Mouse (Mus musculus): ENCODE measurements around the gene Eif3k. TPM values are rescaled to one million over a fixed set of nuclear protein-coding genes. Genes with fewer than 3 reads are reported as not detected.

Gene Eif3k
- polyA plus RNA-seq (2016; fragmentation: Nextera tagmentation; extraction: Ambion mirVana) = 314 and 342 TPM in 2 replicates

GRCm38 (mm10) chr7:28981651-28982273, at the start of gene Eif3k, which contains the start of gene Map4k1:
Gene Eif3k (minus strand): TSS chr7:28981864.
Gene Map4k1 (plus strand): TSS chr7:28982050.
- Histone ChIP-seq H3K9me3 (no peaks in the 10 kb centered on the region), H3K4me3 (replicated peaks) (peak within 1 kb of the TSS; percentile 70), H3K27me3 (no peaks in the 10 kb centered on the region), H3K4me1 (peaks cover 21% of the 10 kb centered on the region), H3K36me3 (replicated peaks) (peaks cover 27% of the 10 kb centered on the region), H3K9ac (peak within 1 kb of the TSS; percentile 72), H3K4me2 (peak within 1 kb of the TSS; percentile 90), H3K27ac (peak within 1 kb of the TSS; percentile 83)
- under 1% methylated on average over 36 of the region's 36 CpGs for WGBS
- ATAC-seq (ENCODE audit: low FRiP score) = peak; percentile 97

DNA sequence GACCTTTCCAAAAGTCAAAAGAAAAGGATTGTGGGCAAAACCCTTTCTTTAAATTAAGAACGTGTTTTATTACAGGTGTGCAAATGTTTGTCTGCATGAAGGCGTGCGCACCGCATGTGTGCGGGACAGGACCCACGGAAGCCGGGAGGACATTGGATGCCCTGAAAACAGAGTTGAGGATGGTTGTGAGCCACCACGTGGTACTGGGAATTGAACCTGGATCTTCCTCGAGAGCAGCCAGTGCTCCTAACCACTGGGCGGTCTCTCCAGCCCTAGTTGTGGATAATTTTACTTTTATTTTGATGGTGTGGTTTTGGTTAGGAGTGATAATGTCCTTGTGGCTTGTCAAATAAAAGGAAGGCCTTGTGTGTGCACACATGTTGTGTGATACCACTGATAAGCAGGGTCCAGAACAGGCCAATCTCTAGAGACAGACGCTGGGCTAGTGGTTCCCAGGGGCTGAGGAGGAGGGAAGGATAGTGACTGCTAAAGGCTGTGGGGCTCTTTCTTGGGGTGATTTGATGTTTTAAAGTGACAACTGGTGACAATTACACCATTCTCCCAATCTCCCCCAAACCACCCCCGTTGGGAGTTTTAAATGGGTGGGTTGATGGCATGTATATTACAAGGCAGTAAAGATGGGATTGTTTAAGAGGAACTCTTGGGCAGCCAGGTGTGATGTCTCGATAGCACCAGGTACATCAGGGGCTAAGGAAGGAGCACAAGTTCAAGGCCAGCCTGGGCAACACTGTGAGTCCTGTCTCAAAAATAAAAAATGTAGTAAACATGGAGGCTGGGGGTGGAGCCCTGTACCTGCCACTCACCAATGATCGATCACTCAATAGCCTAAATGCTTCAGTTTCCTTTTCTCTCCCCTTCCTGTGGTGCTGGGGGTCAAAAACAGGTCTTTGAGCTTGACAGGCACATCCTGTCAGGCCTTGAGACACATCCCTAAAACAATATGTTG, 48.3 kb upstream of the Eif3k start:
- H3K4me2 ChIP-seq = no peak overlapping the region
- no peaks in the 10 kb centered on the region for H3K4me1 ChIP-seq
- H3K27me3 ChIP-seq = no peaks in the 10 kb centered on the region
- no peaks in the 10 kb centered on the region for H3K9me3 ChIP-seq
- no peak overlapping the region for H3K27ac ChIP-seq
- no peaks in the 10 kb centered on the region for H3K36me3 ChIP-seq (replicated peaks)
- ATAC-seq (ENCODE audit: low FRiP score) = no peak
- no peak overlapping the region for H3K9ac ChIP-seq
- WGBS = 91% methylated on average over 14 of the region's 14 CpGs
- no peak overlapping the region for H3K4me3 ChIP-seq (replicated peaks)

DNA sequence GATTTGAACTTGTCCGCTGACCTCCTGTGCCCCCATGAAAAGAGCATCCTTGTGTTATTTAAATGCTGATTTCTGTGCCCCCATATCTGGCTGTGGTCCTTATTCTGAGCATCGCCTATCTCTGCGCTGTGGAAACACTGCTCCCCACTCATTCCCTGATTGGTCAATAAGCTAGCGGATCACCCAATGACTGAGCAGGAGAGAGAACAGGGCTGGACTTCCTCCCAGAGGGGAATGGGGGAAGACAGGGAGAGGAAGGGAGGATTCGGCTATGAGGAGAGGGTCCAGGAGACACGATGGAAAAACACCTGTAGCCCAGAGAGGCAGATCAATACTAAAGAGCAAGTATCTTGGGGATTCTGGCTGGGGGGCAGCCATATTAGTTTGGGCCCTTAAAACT, 47.1 kb upstream of the Eif3k start:
- H3K36me3 ChIP-seq (replicated peaks) = no peaks in the 10 kb centered on the region
- no peaks in the 10 kb centered on the region for H3K27me3 ChIP-seq
- no peaks in the 10 kb centered on the region for H3K4me1 ChIP-seq
- H3K9me3 ChIP-seq = no peaks in the 10 kb centered on the region
- H3K4me3 ChIP-seq (replicated peaks) = no peak overlapping the region
- no peak overlapping the region for H3K4me2 ChIP-seq
- 88% methylated on average over 6 of the region's 6 CpGs for WGBS
- no peak for ATAC-seq (ENCODE audit: low FRiP score)
- no peak overlapping the region for H3K9ac ChIP-seq
- H3K27ac ChIP-seq = no peak overlapping the region

GRCm38 (mm10) chr7:29026811-29027210, 45.1 kb upstream of the Eif3k start:
- no peak for ATAC-seq (ENCODE audit: low FRiP score)
- H3K4me2 ChIP-seq = no peak overlapping the region
- H3K27ac ChIP-seq = no peak overlapping the region
- 0 out of 2 replicates have a peak, but pooled peaks cover 3% of the 10 kb centered on the region for H3K27me3 ChIP-seq
- no peak overlapping the region for H3K4me3 ChIP-seq (replicated peaks)
- 57% methylated on average over 4 of the region's 4 CpGs for WGBS
- no peaks in the 10 kb centered on the region for H3K4me1 ChIP-seq
- H3K9me3 ChIP-seq = no peaks in the 10 kb centered on the region
- no peak overlapping the region for H3K9ac ChIP-seq
- no peaks in the 10 kb centered on the region for H3K36me3 ChIP-seq (replicated peaks)

DNA sequence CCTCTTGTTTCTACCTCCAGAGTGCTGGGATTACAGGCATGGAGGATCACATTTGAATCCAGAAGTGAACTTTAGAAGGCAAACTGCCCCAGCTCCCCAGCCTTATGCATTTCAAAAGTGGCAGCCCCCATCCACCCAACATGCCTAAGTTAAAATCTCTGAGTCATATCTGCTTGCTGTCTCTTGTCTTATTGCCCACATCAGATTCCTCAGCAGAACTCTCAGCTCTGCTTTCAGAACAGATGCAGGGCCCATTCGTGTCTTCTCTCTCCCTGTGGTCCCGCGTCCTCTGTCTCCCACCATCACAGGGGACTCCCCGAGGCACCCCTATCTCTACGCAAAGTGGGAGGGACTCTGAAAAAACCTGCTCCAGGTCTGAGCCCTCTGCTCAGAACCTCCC, 44.5 kb upstream of the Eif3k start:
- Histone ChIP-seq H3K4me3 (replicated peaks) (no peak overlapping the region), H3K4me1 (no peaks in the 10 kb centered on the region), H3K4me2 (no peak overlapping the region), H3K36me3 (replicated peaks) (no peaks in the 10 kb centered on the region), H3K27ac (no peak overlapping the region), H3K9me3 (no peaks in the 10 kb centered on the region), H3K27me3 (peaks cover 6% of the 10 kb centered on the region), H3K9ac (no peak overlapping the region)
- 87% methylated on average over 5 of the region's 5 CpGs for WGBS
- no peak for ATAC-seq (ENCODE audit: low FRiP score)

GRCm38 (mm10) chr7:29025566-29025965, 43.9 kb upstream of the Eif3k start:
- Histone ChIP-seq H3K4me3 (replicated peaks) (no peak overlapping the region), H3K9ac (no peak overlapping the region), H3K27ac (no peak overlapping the region), H3K4me2 (no peak overlapping the region), H3K4me1 (no peaks in the 10 kb centered on the region), H3K36me3 (replicated peaks) (no peaks in the 10 kb centered on the region), H3K9me3 (no peaks in the 10 kb centered on the region), H3K27me3 (peaks cover 13% of the 10 kb centered on the region)
- 86% methylated on average over 7 of the region's 7 CpGs for WGBS
- no peak for ATAC-seq (ENCODE audit: low FRiP score)

- Histone ChIP-seq H3K27me3 (peaks cover 33% of the 10 kb centered on the region), H3K27ac (no peak overlapping the region), H3K9ac (no peak overlapping the region), H3K4me2 (no peak overlapping the region), H3K36me3 (replicated peaks) (no peaks in the 10 kb centered on the region), H3K9me3 (no peaks in the 10 kb centered on the region), H3K4me1 (peaks cover 9% of the 10 kb centered on the region), H3K4me3 (replicated peaks) (no peak overlapping the region)
- ATAC-seq (ENCODE audit: low FRiP score) = no peak
- 88% methylated on average over 8 of the region's 8 CpGs for WGBS
Measured at GRCm38 (mm10) chr7:29023514-29023913, 41.9 kb upstream of the Eif3k start.

- ATAC-seq (ENCODE audit: low FRiP score) = no peak
- Histone ChIP-seq H3K4me2 (no peak overlapping the region), H3K27me3 (peaks cover 44% of the 10 kb centered on the region), H3K4me1 (peaks cover 9% of the 10 kb centered on the region), H3K4me3 (replicated peaks) (no peak overlapping the region), H3K9me3 (no peaks in the 10 kb centered on the region), H3K36me3 (replicated peaks) (no peaks in the 10 kb centered on the region), H3K27ac (no peak overlapping the region), H3K9ac (no peak overlapping the region)
- 93% methylated on average over 8 of the region's 8 CpGs for WGBS
Measured at GRCm38 (mm10) chr7:29022479-29022878, 40.8 kb upstream of the Eif3k start.

GRCm38 (mm10) chr7:29019447-29020220, 38.0 kb upstream of the Eif3k start:
- peaks cover 55% of the 10 kb centered on the region for H3K27me3 ChIP-seq

DNA sequence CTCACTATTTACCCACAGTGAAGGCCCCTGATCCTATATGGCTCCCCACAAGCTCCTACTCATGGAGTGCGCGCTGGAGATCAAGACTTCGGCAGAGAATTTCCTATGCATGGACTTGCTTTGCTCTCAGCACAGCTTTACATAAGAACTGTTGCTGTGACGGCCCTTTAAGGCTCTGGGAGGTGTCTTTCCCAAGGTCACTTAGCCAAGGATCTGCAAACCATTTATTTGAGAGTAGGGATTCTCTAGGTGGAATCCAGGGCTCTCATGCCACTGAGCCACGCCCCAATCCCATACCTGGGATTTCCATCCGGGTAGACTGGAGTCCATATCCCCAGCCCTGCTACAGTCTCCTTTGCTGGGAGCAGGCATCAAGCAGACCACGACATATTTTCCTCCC, 35.6 kb upstream of the Eif3k start:
- Histone ChIP-seq H3K4me3 (replicated peaks) (no peak overlapping the region), H3K9me3 (peaks cover 5% of the 10 kb centered on the region; the same call in 1 of the 2 replicates), H3K27ac (no peak overlapping the region), H3K4me2 (no peak overlapping the region), H3K36me3 (replicated peaks) (no peaks in the 10 kb centered on the region), H3K27me3 (peaks cover 52% of the 10 kb centered on the region), H3K4me1 (peaks cover 9% of the 10 kb centered on the region), H3K9ac (no peak overlapping the region)
- no peak for ATAC-seq (ENCODE audit: low FRiP score)
- 81% methylated on average over 7 of the region's 7 CpGs for whole genome bisulfite sequencing

More at GRCm38 (mm10) chr7:29019447-29020220, 38.0 kb upstream of the Eif3k start:
- peak overlapping the region; percentile 45 for H3K4me3 ChIP-seq (replicated peaks)
- H3K4me2 ChIP-seq = peak overlapping the region; percentile 70
- peaks cover 5% of the 10 kb centered on the region; the same call in 1 of the 2 replicates for H3K9me3 ChIP-seq
- no peak for ATAC-seq (ENCODE audit: low FRiP score)
- 4% methylated on average over 88 of the region's 88 CpGs for WGBS
- H3K9ac ChIP-seq = peak overlapping the region; percentile 36
- H3K4me1 ChIP-seq = peaks cover 9% of the 10 kb centered on the region
- no peaks in the 10 kb centered on the region for H3K36me3 ChIP-seq (replicated peaks)
- no peak overlapping the region for H3K27ac ChIP-seq

GRCm38 (mm10) chr7:29016440-29016839, 34.8 kb upstream of the Eif3k start:
- Histone ChIP-seq H3K4me1 (peaks cover 9% of the 10 kb centered on the region), H3K4me2 (no peak overlapping the region), H3K9me3 (peaks cover 5% of the 10 kb centered on the region; the same call in 1 of the 2 replicates), H3K9ac (no peak overlapping the region; the same call in 1 of the 2 replicates), H3K27me3 (peaks cover 51% of the 10 kb centered on the region), H3K27ac (no peak overlapping the region), H3K36me3 (replicated peaks) (no peaks in the 10 kb centered on the region), H3K4me3 (replicated peaks) (no peak overlapping the region)
- WGBS = 83% methylated on average over 7 of the region's 7 CpGs
- no peak for ATAC-seq (ENCODE audit: low FRiP score)

DNA sequence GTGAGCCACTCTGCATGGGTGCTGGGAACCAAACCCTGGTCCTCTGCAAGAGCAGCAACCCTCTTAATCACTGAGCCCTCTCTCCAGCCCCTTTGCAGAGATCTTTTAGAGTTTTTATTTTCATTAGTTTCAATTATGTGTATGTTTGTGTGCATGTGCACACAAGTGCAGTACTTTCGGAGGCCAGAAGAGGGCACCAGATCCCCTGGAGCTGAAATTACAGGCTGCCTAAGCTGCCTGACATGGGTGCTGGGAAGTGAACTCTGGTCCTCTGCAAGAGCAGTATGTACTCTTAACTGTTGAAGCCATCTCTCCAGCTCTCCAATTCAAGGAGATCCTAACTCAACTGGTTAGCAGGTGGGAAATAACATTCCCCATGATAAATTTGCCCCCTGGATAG, 33.3 kb upstream of the Eif3k start:
- Histone ChIP-seq H3K4me1 (peaks cover 8% of the 10 kb centered on the region), H3K4me3 (replicated peaks) (no peak overlapping the region), H3K9me3 (peaks cover 5% of the 10 kb centered on the region; the same call in 1 of the 2 replicates), H3K36me3 (replicated peaks) (no peaks in the 10 kb centered on the region), H3K9ac (no peak overlapping the region), H3K27me3 (peaks cover 37% of the 10 kb centered on the region), H3K27ac (no peak overlapping the region), H3K4me2 (no peak overlapping the region)
- 96% methylated on average over 1 of the region's 1 CpGs for WGBS
- no peak for ATAC-seq (ENCODE audit: low FRiP score)
